Mouse (Mus musculus): ENCODE measurements around the gene Camk2g. TPM values are rescaled to one million over a fixed set of nuclear protein-coding genes. Genes with fewer than 3 reads are reported as not detected.

Camk2g gene
- polyA plus RNA-seq, 1 experiment = 57.2 TPM

- Histone ChIP-seq H3ac (ENCODE audit: control insufficient read depth, insufficient read length) (no peak overlapping the region), H3K4me3 (no peak overlapping the region), H3K79me2 (ENCODE audit: control insufficient read depth, insufficient read depth) (peaks cover 83% of the 10 kb centered on the region), H3K27me3 (ENCODE audit: control insufficient read depth, insufficient read depth, insufficient read length) (no peaks in the 10 kb centered on the region), H3K4me2 (ENCODE audit: low read depth) (no peak overlapping the region), H3K36me3 (ENCODE audit: control insufficient read depth, insufficient read depth) (peaks cover 25% of the 10 kb centered on the region)
- no peak for TF ChIP-seq REST (IDR thresholded peaks at IDR 0.05; ENCODE audit: insufficient read depth, insufficient read length)
- no peak for TF ChIP-seq MYOD1 (IDR thresholded peaks at IDR 0.05; ENCODE audit: control insufficient read depth in 1 of 3, insufficient read length in 2 of 3, low read depth in 2 of 3)
- no peak for TF ChIP-seq POLR2AphosphoS2 (IDR thresholded peaks at IDR 0.05; ENCODE audit: insufficient read length, low read depth)
- TF ChIP-seq MAX (IDR thresholded peaks at IDR 0.05; ENCODE audit: low read depth) = no peak
- no peak for TF ChIP-seq CEBPB (IDR thresholded peaks at IDR 0.05; ENCODE audit: insufficient read depth, poor library complexity, severe bottlenecking)
- TF ChIP-seq TCF12 (IDR thresholded peaks at IDR 0.05; ENCODE audit: insufficient read depth, poor library complexity, severe bottlenecking) = no peak
- TF ChIP-seq POLR2A (IDR thresholded peaks at IDR 0.05; ENCODE audit: insufficient read length, low read depth) = no peak
- no peak for TF ChIP-seq USF1 (IDR thresholded peaks at IDR 0.05; ENCODE audit: low read depth)
- no peak for TF ChIP-seq MYOG (IDR thresholded peaks at IDR 0.05; ENCODE audit: control insufficient read depth in 1 of 3, insufficient read depth in 1 of 3, insufficient read length in 2 of 3, low read depth in 2 of 3)
- TF ChIP-seq E2F4 (IDR thresholded peaks at IDR 0.05; ENCODE audit: insufficient read depth) = no peak
- no peak for TF ChIP-seq SRF (IDR thresholded peaks at IDR 0.05; ENCODE audit: control insufficient read depth, insufficient read length, low read depth)
- no peak for TF ChIP-seq TCF3 (IDR thresholded peaks at IDR 0.05; ENCODE audit: insufficient read length, low read depth)
Measured at GRCm38 (mm10) chr14:20789593-20789992, 4.3 kb downstream of the Camk2g start.

GRCm38 (mm10) chr14:20788151-20788550 is 5.7 kb downstream of the Camk2g start:
- Histone ChIP-seq H3K27me3 (ENCODE audit: control insufficient read depth, insufficient read depth, insufficient read length) (no peaks in the 10 kb centered on the region), H3K36me3 (ENCODE audit: control insufficient read depth, insufficient read depth) (peaks cover 31% of the 10 kb centered on the region), H3K79me2 (ENCODE audit: control insufficient read depth, insufficient read depth) (peaks cover 84% of the 10 kb centered on the region), H3K4me3 (no peak overlapping the region), H3K4me2 (ENCODE audit: low read depth) (peak overlapping the region; percentile 30), H3ac (ENCODE audit: control insufficient read depth, insufficient read length) (no peak overlapping the region)
- TF ChIP-seq E2F4 (IDR thresholded peaks at IDR 0.05; ENCODE audit: insufficient read depth) = no peak
- TF ChIP-seq MYOG (IDR thresholded peaks at IDR 0.05; ENCODE audit: control insufficient read depth in 1 of 3, insufficient read depth in 1 of 3, insufficient read length in 2 of 3, low read depth in 2 of 3) = peak in 1 of 3 experiments; percentile 29
- TF ChIP-seq POLR2A (IDR thresholded peaks at IDR 0.05; ENCODE audit: insufficient read length, low read depth) = no peak
- TF ChIP-seq MYOD1 (IDR thresholded peaks at IDR 0.05; ENCODE audit: control insufficient read depth in 1 of 3, insufficient read length in 2 of 3, low read depth in 2 of 3) = peak in 1 of 3 experiments; percentile 31

GRCm38 (mm10) chr14:20786611-20787015 is 7.3 kb downstream of the Camk2g start:
- no peak overlapping the region for H3K4me3 ChIP-seq
- H3K79me2 ChIP-seq (ENCODE audit: control insufficient read depth, insufficient read depth) = peaks cover 79% of the 10 kb centered on the region
- peaks cover 39% of the 10 kb centered on the region for H3K36me3 ChIP-seq (ENCODE audit: control insufficient read depth, insufficient read depth)
- H3K4me2 ChIP-seq (ENCODE audit: low read depth) = peak overlapping the region; percentile 45
- TF ChIP-seq MYOD1 (IDR thresholded peaks at IDR 0.05; ENCODE audit: control insufficient read depth in 1 of 3, insufficient read length in 2 of 3, low read depth in 2 of 3) = peak in 1 of 3 experiments; percentile 11
- no peak for TF ChIP-seq SRF (IDR thresholded peaks at IDR 0.05; ENCODE audit: control insufficient read depth, insufficient read length, low read depth)
- TF ChIP-seq CEBPB (IDR thresholded peaks at IDR 0.05; ENCODE audit: insufficient read depth, poor library complexity, severe bottlenecking) = no peak
- TF ChIP-seq USF1 (IDR thresholded peaks at IDR 0.05; ENCODE audit: low read depth) = no peak
- H3K27me3 ChIP-seq (ENCODE audit: control insufficient read depth, insufficient read depth, insufficient read length) = no peaks in the 10 kb centered on the region
- no peak overlapping the region for H3ac ChIP-seq (ENCODE audit: control insufficient read depth, insufficient read length)

- Histone ChIP-seq H3ac (ENCODE audit: control insufficient read depth, insufficient read length) (no peak overlapping the region), H3K36me3 (ENCODE audit: control insufficient read depth, insufficient read depth) (peaks cover 37% of the 10 kb centered on the region), H3K79me2 (ENCODE audit: control insufficient read depth, insufficient read depth) (peaks cover 79% of the 10 kb centered on the region), H3K27me3 (ENCODE audit: control insufficient read depth, insufficient read depth, insufficient read length) (no peaks in the 10 kb centered on the region), H3K4me3 (no peak overlapping the region), H3K4me2 (ENCODE audit: low read depth) (peak overlapping the region; percentile 45)
- TF ChIP-seq CEBPB (IDR thresholded peaks at IDR 0.05; ENCODE audit: insufficient read depth, poor library complexity, severe bottlenecking) (no peak), POLR2AphosphoS2 (IDR thresholded peaks at IDR 0.05; ENCODE audit: insufficient read length, low read depth) (no peak), SRF (IDR thresholded peaks at IDR 0.05; ENCODE audit: control insufficient read depth, insufficient read length, low read depth) (no peak), MYOG (IDR thresholded peaks at IDR 0.05; ENCODE audit: control insufficient read depth in 1 of 3, insufficient read depth in 1 of 3, insufficient read length in 2 of 3, low read depth in 2 of 3) (no peak), TCF12 (IDR thresholded peaks at IDR 0.05; ENCODE audit: insufficient read depth, poor library complexity, severe bottlenecking) (no peak), REST (IDR thresholded peaks at IDR 0.05; ENCODE audit: insufficient read depth, insufficient read length) (no peak)
Measured at GRCm38 (mm10) chr14:20786020-20786419, 7.9 kb downstream of the Camk2g start.

GRCm38 (mm10) chr14:20785231-20785630 is 8.7 kb downstream of the Camk2g start:
- no peak overlapping the region for H3K4me3 ChIP-seq
- H3K36me3 ChIP-seq (ENCODE audit: control insufficient read depth, insufficient read depth) = peaks cover 29% of the 10 kb centered on the region
- TF ChIP-seq SRF (IDR thresholded peaks at IDR 0.05; ENCODE audit: control insufficient read depth, insufficient read length, low read depth) (no peak), TCF12 (IDR thresholded peaks at IDR 0.05; ENCODE audit: insufficient read depth, poor library complexity, severe bottlenecking) (no peak), MYOG (IDR thresholded peaks at IDR 0.05; ENCODE audit: control insufficient read depth in 1 of 3, insufficient read depth in 1 of 3, insufficient read length in 2 of 3, low read depth in 2 of 3) (no peak), E2F4 (IDR thresholded peaks at IDR 0.05; ENCODE audit: insufficient read depth) (no peak), POLR2AphosphoS2 (IDR thresholded peaks at IDR 0.05; ENCODE audit: insufficient read length, low read depth) (no peak), CEBPB (IDR thresholded peaks at IDR 0.05; ENCODE audit: insufficient read depth, poor library complexity, severe bottlenecking) (no peak), USF1 (IDR thresholded peaks at IDR 0.05; ENCODE audit: low read depth) (no peak), TCF3 (IDR thresholded peaks at IDR 0.05; ENCODE audit: insufficient read length, low read depth) (no peak), MAX (IDR thresholded peaks at IDR 0.05; ENCODE audit: low read depth) (no peak), REST (IDR thresholded peaks at IDR 0.05; ENCODE audit: insufficient read depth, insufficient read length) (no peak), MYOD1 (IDR thresholded peaks at IDR 0.05; ENCODE audit: control insufficient read depth in 1 of 3, insufficient read length in 2 of 3, low read depth in 2 of 3) (no peak), POLR2A (IDR thresholded peaks at IDR 0.05; ENCODE audit: insufficient read length, low read depth) (no peak)
- H3K79me2 ChIP-seq (ENCODE audit: control insufficient read depth, insufficient read depth) = peaks cover 75% of the 10 kb centered on the region
- H3K4me2 ChIP-seq (ENCODE audit: low read depth) = peak overlapping the region; percentile 25
- no peak overlapping the region for H3ac ChIP-seq (ENCODE audit: control insufficient read depth, insufficient read length)
- no peaks in the 10 kb centered on the region for H3K27me3 ChIP-seq (ENCODE audit: control insufficient read depth, insufficient read depth, insufficient read length)

Data from myocyte (in vitro differentiated cells).